In genomic region chr4:134955196-134955595, GRCm38 (mm10) we compare ENCODE assay signal across 13 mouse cellular contexts. TPM values are rescaled to one million over a fixed set of nuclear protein-coding genes. Genes with fewer than 3 reads are reported as not detected.
DNase-seq lines count a peak whose midpoint lies in the region; ATAC-seq and TF ChIP-seq lines count a peak whose summit lies in the region.
"Had no signal": no experiment of that assay in that cellular context is flagged by ENCODE, and none has a peak within 500 bp of the region (broad histone marks: within the 10 kb centered on the region; RNA-seq: fewer than 3 reads in every experiment).

No protein-coding gene starts in this region.

- WGBS in neural tube, embryonic 15.5 days: 82% methylated on average over 2 of the region's 2 CpGs
- WGBS in forebrain, postnatal 0 days: 80% methylated on average over 2 of the region's 2 CpGs

- H3K36me3 ChIP-seq in neural tube, embryonic 15.5 days: no peaks in the 10 kb centered on the region
- H3K36me3 ChIP-seq in forebrain, postnatal 0 days (ENCODE audit: insufficient read depth): no peaks in the 10 kb centered on the region
- H3K36me3 ChIP-seq: G1E had no signal

- H3K27me3 ChIP-seq in neural tube, embryonic 15.5 days (replicated peaks): 0 out of 2 replicates have a peak, but pooled peaks cover 15% of the 10 kb centered on the region
- no peaks in the 10 kb centered on the region for H3K27me3 ChIP-seq in forebrain, postnatal 0 days (ENCODE audit: insufficient read depth, low read length)
- H3K27me3 ChIP-seq: Patski had no signal

- H3K9ac ChIP-seq in neural tube, embryonic 15.5 days (replicated peaks): no peak overlapping the region
- H3K9ac ChIP-seq in forebrain, postnatal 0 days: no peak overlapping the region

- no peaks in the 10 kb centered on the region for H3K9me3 ChIP-seq in neural tube, embryonic 15.5 days (replicated peaks)
- no peaks in the 10 kb centered on the region for H3K9me3 ChIP-seq in forebrain, postnatal 0 days (ENCODE audit: low read length)
- H3K9me3 ChIP-seq: G1E had no signal

- no peak for TF ChIP-seq CTCF in forebrain, postnatal 0 days (IDR thresholded peaks at IDR 0.05; ENCODE audit: low read depth)

- H3K27ac ChIP-seq in neural tube, embryonic 15.5 days (replicated peaks): no peak overlapping the region
- H3K27ac ChIP-seq in forebrain, postnatal 0 days (ENCODE audit: low read depth, low read length): no peak overlapping the region

- peaks cover 17% of the 10 kb centered on the region for H3K4me1 ChIP-seq in neural tube, embryonic 15.5 days
- no peaks in the 10 kb centered on the region for H3K4me1 ChIP-seq in forebrain, postnatal 0 days (ENCODE audit: insufficient read depth)

- H3K4me2 ChIP-seq in neural tube, embryonic 15.5 days: no peak overlapping the region
- no peak overlapping the region for H3K4me2 ChIP-seq in forebrain, postnatal 0 days (ENCODE audit: low read depth)

- ATAC-seq in neural tube, embryonic 15.5 days (ENCODE audit: low FRiP score): no peak
- no peak for ATAC-seq in forebrain, postnatal 0 days
- ATAC-seq: activated CD4-positive, CD25-positive, alpha-beta regulatory T cell, adult 4 months; CD4-positive, CD25-positive, alpha-beta regulatory T cell, adult 4 months; Patski had no signal

- DNase-seq in 3134 (ENCODE audit: extremely low read depth, insufficient read length, low spot score) (peak; percentile 57), 3T3-L1 (ENCODE audit: low read depth, low spot score) (peak; percentile 77)
- DNase-seq in forebrain, postnatal 0 days: no peak
- DNase-seq: adrenal gland, adult 2 months; adrenal gland, adult 8-10 months; adrenal gland, postnatal 14 days; adrenal gland, postnatal 25 days; adrenal gland, postnatal 36 days had no signal

- H3K4me3 ChIP-seq in neural tube, embryonic 15.5 days (replicated peaks): no peak overlapping the region
- no peak overlapping the region for H3K4me3 ChIP-seq in forebrain, postnatal 0 days (ENCODE audit: low read depth, low read length)

RNA-seq across cellular contexts. Expression of gene Syf2, which starts 24.5 kb away (rescaled TPM):
- 55.7 and 62.0 TPM in 2 replicates for polyA plus RNA-seq in neural tube, embryonic 15.5 days (2015; fragmentation: Nextera tagmentation; extraction: Ambion mirVana)
- 53.3 and 64.9 TPM in 2 replicates for total RNA-seq in forebrain, postnatal 0 days (2014; rRNA removed)
- 75.0 and 84.9 TPM in 2 replicates for polyA plus RNA-seq in forebrain, postnatal 0 days (2015; fragmentation: Nextera tagmentation; extraction: Ambion mirVana)

RNA-seq across cellular contexts. Expression of gene Rsrp1, which starts 31.8 kb away (rescaled TPM):
- 460 and 502 TPM in 2 replicates for polyA plus RNA-seq in neural tube, embryonic 15.5 days (2015; fragmentation: Nextera tagmentation; extraction: Ambion mirVana)
- total RNA-seq in forebrain, postnatal 0 days (2014; rRNA removed): 93.3 and 95.4 TPM in 2 replicates
- 180 and 225 TPM in 2 replicates for polyA plus RNA-seq in forebrain, postnatal 0 days (2015; fragmentation: Nextera tagmentation; extraction: Ambion mirVana)

RNA-seq across cellular contexts. Expression of gene Tmem50a, which starts 40.4 kb away (rescaled TPM):
- 198 and 218 TPM in 2 replicates for polyA plus RNA-seq in neural tube, embryonic 15.5 days (2015; fragmentation: Nextera tagmentation; extraction: Ambion mirVana)
- 165 and 174 TPM in 2 replicates for total RNA-seq in forebrain, postnatal 0 days (2014; rRNA removed)
- 200 and 248 TPM in 2 replicates for polyA plus RNA-seq in forebrain, postnatal 0 days (2015; fragmentation: Nextera tagmentation; extraction: Ambion mirVana)
